Mouse (Mus musculus): ENCODE results near the gene Crebl2. TPM values are rescaled to one million over a fixed set of nuclear protein-coding genes. Genes with fewer than 3 reads are reported as not detected.

Gene Crebl2
- polyA plus RNA-seq, 1 experiment from 2014 or later = 0.87 TPM

DNA sequence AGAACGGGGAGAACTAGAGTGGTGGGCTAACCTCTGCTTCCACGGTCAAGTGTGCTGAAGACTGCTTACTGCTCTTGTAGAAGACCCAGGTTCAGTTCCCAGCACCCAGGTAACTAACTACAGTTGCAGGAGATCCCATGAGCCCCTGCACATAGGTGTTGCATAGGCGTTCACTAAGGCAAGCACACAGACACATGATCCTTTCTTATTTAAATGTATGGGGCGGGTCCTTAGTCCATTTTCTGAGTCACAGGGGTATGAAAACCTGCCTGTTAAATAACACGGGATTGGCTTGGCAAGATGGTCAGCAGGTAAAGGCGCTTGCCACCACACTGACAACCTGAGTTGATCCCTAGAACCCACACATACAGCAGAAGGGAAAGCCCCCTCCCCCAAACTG lies 29.1 kb downstream of the Crebl2 start:
- Histone ChIP-seq H3K27me3 (ENCODE audit: control insufficient read depth, insufficient read depth, low read length) (no peaks in the 10 kb centered on the region), H3K4me3 (ENCODE audit: low read depth, low read length) (no peak overlapping the region), H3K9me3 (ENCODE audit: control insufficient read depth, low read length) (no peaks in the 10 kb centered on the region), H3K9ac (ENCODE audit: low read length) (no peak overlapping the region), H3K27ac (ENCODE audit: low read depth, low read length) (no peak overlapping the region), H3K4me1 (replicated peaks; ENCODE audit: control insufficient read depth, insufficient read depth, low read length) (peaks cover 4% of the 10 kb centered on the region; the same call in 1 of the 2 replicates), H3K4me2 (ENCODE audit: low read depth, low read length, severe bottlenecking) (no peak overlapping the region), H3K36me3 (ENCODE audit: control insufficient read depth, insufficient read depth, low read length) (no peaks in the 10 kb centered on the region)
- no peak for ATAC-seq (replicated peaks; ENCODE audit: low FRiP score)
- 89% methylated on average over 6 of the region's 6 CpGs for WGBS
- no peak for DNase-seq (ENCODE audit: low spot score)

- Histone ChIP-seq H3K9ac (ENCODE audit: low read length) (no peak overlapping the region), H3K4me1 (replicated peaks; ENCODE audit: control insufficient read depth, insufficient read depth, low read length) (peaks cover 4% of the 10 kb centered on the region; the same call in 1 of the 2 replicates), H3K27me3 (ENCODE audit: control insufficient read depth, insufficient read depth, low read length) (no peaks in the 10 kb centered on the region), H3K4me3 (ENCODE audit: low read depth, low read length) (no peak overlapping the region), H3K27ac (ENCODE audit: low read depth, low read length) (no peak overlapping the region), H3K36me3 (ENCODE audit: control insufficient read depth, insufficient read depth, low read length) (no peaks in the 10 kb centered on the region), H3K9me3 (ENCODE audit: control insufficient read depth, low read length) (no peaks in the 10 kb centered on the region), H3K4me2 (ENCODE audit: low read depth, low read length, severe bottlenecking) (no peak overlapping the region)
- WGBS = 85% methylated on average over 4 of the region's 4 CpGs
- no peak for DNase-seq (ENCODE audit: low spot score)
- no peak for ATAC-seq (replicated peaks; ENCODE audit: low FRiP score)
These were observed 30.3 kb downstream of the Crebl2 start for GRCm38 (mm10) chr6:134860275-134860674.

DNA sequence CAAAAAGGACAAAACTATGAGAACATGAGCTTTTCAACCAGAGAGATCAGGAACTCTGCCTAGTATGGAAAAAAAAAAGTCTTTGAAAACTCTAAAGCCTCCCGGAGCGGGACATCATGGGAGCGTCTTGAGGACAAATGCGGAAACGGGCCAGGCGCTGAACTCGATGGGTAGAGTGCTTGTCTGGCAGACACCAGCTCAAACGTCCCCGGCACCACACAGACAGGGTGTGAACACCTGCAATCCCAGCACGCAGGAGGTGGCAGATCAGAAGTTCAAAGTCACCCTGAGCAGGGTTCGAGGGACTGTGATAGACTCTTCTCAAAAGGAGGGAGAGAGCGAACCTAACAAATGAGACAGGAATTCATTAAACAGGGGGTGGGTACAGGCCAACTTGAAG lies 31.4 kb downstream of the Crebl2 start:
- Histone ChIP-seq H3K27ac (ENCODE audit: low read depth, low read length) (no peak overlapping the region), H3K9me3 (ENCODE audit: control insufficient read depth, low read length) (no peaks in the 10 kb centered on the region)
- 88% methylated on average over 12 of the region's 12 CpGs for WGBS

GRCm38 (mm10) chr6:134862671-134863104 lies 32.7 kb downstream of the Crebl2 start:
- peak overlapping the region; percentile 47 for H3K4me2 ChIP-seq (ENCODE audit: low read depth, low read length, severe bottlenecking)
- H3K9me3 ChIP-seq (ENCODE audit: control insufficient read depth, low read length) = no peaks in the 10 kb centered on the region
- ATAC-seq (replicated peaks; ENCODE audit: low FRiP score) (peak; percentile 79), DNase-seq (ENCODE audit: low spot score) (peak; percentile 64)
- H3K36me3 ChIP-seq (ENCODE audit: control insufficient read depth, insufficient read depth, low read length) = no peaks in the 10 kb centered on the region; the same call in 1 of the 2 replicates
- H3K4me1 ChIP-seq (replicated peaks; ENCODE audit: control insufficient read depth, insufficient read depth, low read length) = peaks cover 4% of the 10 kb centered on the region; the same call in 1 of the 2 replicates
- H3K27ac ChIP-seq (ENCODE audit: low read depth, low read length) = peak overlapping the region; percentile 46; the same call in 1 of the 2 replicates
- 0 out of 2 replicates have a peak overlapping the region, but pooled peaks have one; percentile 9 for H3K4me3 ChIP-seq (ENCODE audit: low read depth, low read length)
- 21% methylated on average over 13 of the region's 13 CpGs for WGBS
- H3K27me3 ChIP-seq (ENCODE audit: control insufficient read depth, insufficient read depth, low read length) = no peaks in the 10 kb centered on the region
- H3K9ac ChIP-seq (ENCODE audit: low read length) = peak overlapping the region; percentile 32

More for the DNA sequence above, 31.4 kb downstream of the Crebl2 start:
- H3K4me3 ChIP-seq (ENCODE audit: low read depth, low read length) = no peak overlapping the region
- H3K4me2 ChIP-seq (ENCODE audit: low read depth, low read length, severe bottlenecking) = no peak overlapping the region
- H3K27me3 ChIP-seq (ENCODE audit: control insufficient read depth, insufficient read depth, low read length) = no peaks in the 10 kb centered on the region
- ATAC-seq (replicated peaks; ENCODE audit: low FRiP score) = no peak
- no peak for DNase-seq (ENCODE audit: low spot score)
- H3K4me1 ChIP-seq (replicated peaks; ENCODE audit: control insufficient read depth, insufficient read depth, low read length) = peaks cover 4% of the 10 kb centered on the region; the same call in 1 of the 2 replicates
- no peak overlapping the region for H3K9ac ChIP-seq (ENCODE audit: low read length)
- no peaks in the 10 kb centered on the region for H3K36me3 ChIP-seq (ENCODE audit: control insufficient read depth, insufficient read depth, low read length)

DNA sequence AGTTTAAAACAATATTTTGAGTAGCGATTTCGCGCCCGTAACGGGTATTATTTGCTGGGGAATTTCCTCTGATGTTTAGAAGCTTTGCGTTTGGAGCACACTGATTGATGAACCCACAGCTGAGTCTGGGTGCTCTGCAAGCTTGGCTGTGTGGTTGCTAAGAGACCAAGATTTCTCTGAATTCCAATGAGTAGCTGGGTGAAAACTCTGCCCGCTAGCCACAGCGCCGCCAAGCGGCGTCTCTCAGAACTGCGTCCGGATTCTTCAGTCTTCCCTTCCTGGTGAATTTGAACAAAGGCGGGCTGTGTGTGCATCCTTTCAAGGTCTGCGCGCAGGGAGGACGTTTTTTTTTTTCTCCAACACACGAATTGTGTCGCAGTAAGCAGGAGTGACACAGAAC lies 33.2 kb downstream of the Crebl2 start:
- Histone ChIP-seq H3K27me3 (ENCODE audit: control insufficient read depth, insufficient read depth, low read length) (no peaks in the 10 kb centered on the region), H3K9ac (ENCODE audit: low read length) (peak overlapping the region; percentile 51), H3K4me2 (ENCODE audit: low read depth, low read length, severe bottlenecking) (peak overlapping the region; percentile 47), H3K36me3 (ENCODE audit: control insufficient read depth, insufficient read depth, low read length) (no peaks in the 10 kb centered on the region; the same call in 1 of the 2 replicates), H3K4me3 (ENCODE audit: low read depth, low read length) (peak overlapping the region; percentile 9; the same call in 1 of the 2 replicates), H3K27ac (ENCODE audit: low read depth, low read length) (peak overlapping the region; percentile 46; the same call in 1 of the 2 replicates), H3K4me1 (replicated peaks; ENCODE audit: control insufficient read depth, insufficient read depth, low read length) (peaks cover 4% of the 10 kb centered on the region; the same call in 1 of the 2 replicates), H3K9me3 (ENCODE audit: control insufficient read depth, low read length) (no peaks in the 10 kb centered on the region)
- ATAC-seq (replicated peaks; ENCODE audit: low FRiP score) = peak; percentile 88
- DNase-seq (ENCODE audit: low spot score) = peak; percentile 99
- 4% methylated on average over 19 of the region's 19 CpGs for WGBS

DNA sequence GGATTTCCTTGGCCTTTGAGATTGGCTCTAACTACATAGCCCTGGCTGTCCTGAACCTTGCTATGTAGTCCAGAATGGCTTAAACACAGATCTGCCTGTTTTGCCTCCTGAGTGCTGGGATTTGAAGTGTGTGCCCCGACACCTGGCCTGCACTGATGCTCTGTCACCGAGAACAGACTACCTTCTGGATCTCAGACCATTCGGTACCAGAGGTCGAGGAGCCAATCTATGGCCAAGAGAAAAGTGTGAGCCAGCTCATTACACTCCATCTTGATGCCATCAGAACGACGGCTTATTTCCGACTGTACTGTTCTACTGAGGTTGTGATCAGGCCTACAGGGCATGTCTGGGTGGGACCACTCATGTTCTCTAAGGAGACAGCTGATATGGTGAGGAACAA lies 36.2 kb downstream of the Crebl2 start:
- Histone ChIP-seq H3K9ac (ENCODE audit: low read length) (no peak overlapping the region), H3K9me3 (ENCODE audit: control insufficient read depth, low read length) (no peaks in the 10 kb centered on the region), H3K4me1 (replicated peaks; ENCODE audit: control insufficient read depth, insufficient read depth, low read length) (peaks cover 4% of the 10 kb centered on the region; the same call in 1 of the 2 replicates), H3K4me2 (ENCODE audit: low read depth, low read length, severe bottlenecking) (no peak overlapping the region), H3K4me3 (ENCODE audit: low read depth, low read length) (no peak overlapping the region), H3K27ac (ENCODE audit: low read depth, low read length) (no peak overlapping the region), H3K27me3 (ENCODE audit: control insufficient read depth, insufficient read depth, low read length) (no peaks in the 10 kb centered on the region), H3K36me3 (ENCODE audit: control insufficient read depth, insufficient read depth, low read length) (peaks cover 11% of the 10 kb centered on the region)
- no peak for DNase-seq (ENCODE audit: low spot score)
- WGBS = 95% methylated on average over 7 of the region's 7 CpGs
- ATAC-seq (replicated peaks; ENCODE audit: low FRiP score) = no peak

DNA sequence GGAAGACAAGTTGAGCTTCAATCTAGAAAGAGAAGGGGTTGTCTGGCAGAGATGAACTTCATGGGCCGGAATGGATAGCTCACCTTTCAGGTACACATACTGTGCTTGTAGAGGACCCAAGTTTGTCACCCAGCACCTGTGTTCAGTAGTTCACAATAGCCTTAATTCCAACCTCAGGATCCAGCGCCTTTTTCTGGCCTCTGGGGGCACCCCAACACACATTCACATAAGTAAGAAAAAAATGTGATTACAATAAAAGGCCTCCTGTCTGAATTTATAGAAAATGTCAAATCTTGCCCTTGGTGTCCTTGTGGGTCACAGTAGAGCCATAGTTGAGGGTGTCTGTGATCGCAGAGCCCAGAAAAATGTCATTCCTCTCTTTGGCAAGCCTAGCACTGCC lies 37.4 kb downstream of the Crebl2 start:
- H3K9me3 ChIP-seq (ENCODE audit: control insufficient read depth, low read length) = no peaks in the 10 kb centered on the region
- no peak overlapping the region for H3K4me3 ChIP-seq (ENCODE audit: low read depth, low read length)
- H3K27ac ChIP-seq (ENCODE audit: low read depth, low read length) = no peak overlapping the region
- H3K4me1 ChIP-seq (replicated peaks; ENCODE audit: control insufficient read depth, insufficient read depth, low read length) = peaks cover 4% of the 10 kb centered on the region; the same call in 1 of the 2 replicates
- WGBS = 89% methylated on average over 3 of the region's 3 CpGs
- ATAC-seq (replicated peaks; ENCODE audit: low FRiP score) (no peak), DNase-seq (ENCODE audit: low spot score) (no peak)
- no peaks in the 10 kb centered on the region for H3K27me3 ChIP-seq (ENCODE audit: control insufficient read depth, insufficient read depth, low read length)
- H3K9ac ChIP-seq (ENCODE audit: low read length) = no peak overlapping the region
- H3K4me2 ChIP-seq (ENCODE audit: low read depth, low read length, severe bottlenecking) = no peak overlapping the region
- H3K36me3 ChIP-seq (ENCODE audit: control insufficient read depth, insufficient read depth, low read length) = peaks cover 11% of the 10 kb centered on the region

GRCm38 (mm10) chr6:134870209-134870742 lies 40.3 kb downstream of the Crebl2 start:
- ATAC-seq (replicated peaks; ENCODE audit: low FRiP score) = no peak
- peaks cover 11% of the 10 kb centered on the region for H3K36me3 ChIP-seq (ENCODE audit: control insufficient read depth, insufficient read depth, low read length)
- 91% methylated on average over 12 of the region's 12 CpGs for WGBS

GRCm38 (mm10) chr6:134870887-134871286 lies 40.9 kb downstream of the Crebl2 start:
- WGBS = 93% methylated on average over 4 of the region's 4 CpGs
- Histone ChIP-seq H3K4me3 (ENCODE audit: low read depth, low read length) (no peak overlapping the region), H3K9ac (ENCODE audit: low read length) (no peak overlapping the region), H3K4me1 (replicated peaks; ENCODE audit: control insufficient read depth, insufficient read depth, low read length) (no peaks in the 10 kb centered on the region), H3K4me2 (ENCODE audit: low read depth, low read length, severe bottlenecking) (no peak overlapping the region), H3K27ac (ENCODE audit: low read depth, low read length) (no peak overlapping the region), H3K9me3 (ENCODE audit: control insufficient read depth, low read length) (no peaks in the 10 kb centered on the region), H3K27me3 (ENCODE audit: control insufficient read depth, insufficient read depth, low read length) (no peaks in the 10 kb centered on the region), H3K36me3 (ENCODE audit: control insufficient read depth, insufficient read depth, low read length) (peaks cover 11% of the 10 kb centered on the region)
- ATAC-seq (replicated peaks; ENCODE audit: low FRiP score) = no peak
- no peak for DNase-seq (ENCODE audit: low spot score)

More at GRCm38 (mm10) chr6:134870209-134870742, 40.3 kb downstream of the Crebl2 start:
- Histone ChIP-seq H3K4me1 (replicated peaks; ENCODE audit: control insufficient read depth, insufficient read depth, low read length) (no peaks in the 10 kb centered on the region), H3K27ac (ENCODE audit: low read depth, low read length) (no peak overlapping the region), H3K4me3 (ENCODE audit: low read depth, low read length) (no peak overlapping the region), H3K4me2 (ENCODE audit: low read depth, low read length, severe bottlenecking) (no peak overlapping the region), H3K27me3 (ENCODE audit: control insufficient read depth, insufficient read depth, low read length) (no peaks in the 10 kb centered on the region), H3K9me3 (ENCODE audit: control insufficient read depth, low read length) (no peaks in the 10 kb centered on the region), H3K9ac (ENCODE audit: low read length) (no peak overlapping the region)
- no peak for DNase-seq (ENCODE audit: low spot score)

Data from forebrain, embryonic 11.5 days (tissue).